Mouse (Mus musculus) cerebellum, postnatal 10 days (tissue): ENCODE data around the gene B4galt7.
"Not testable (repeated sequence)": the region's sequence is repeated elsewhere in the genome, so short reads cannot be mapped to it uniquely, and the experiment has no call there.

Experiments used
- DNase-seq, 2 experiments: peaks; one replicate each; pipeline ENCODE4 v3.0.0; 2021; ENCODE audit warnings: mixed read lengths in 2 of 2

Gene B4galt7

GRCm38 (mm10) chr13:55600657-55601056 lies 961 bp downstream of the B4galt7 start:
- no peak for DNase-seq

- peak; percentile 94 to 97 for DNase-seq
Observed at GRCm38 (mm10) chr13:55601611-55602010, 1.9 kb downstream of the B4galt7 start.

- DNase-seq = no peak
Observed at GRCm38 (mm10) chr13:55604606-55605005, 4.9 kb downstream of the B4galt7 start.

GRCm38 (mm10) chr13:55606899-55607623 lies 7.4 kb downstream of the B4galt7 start:
- DNase-seq = no peak

GRCm38 (mm10) chr13:55607624-55608006 lies 7.9 kb downstream of the B4galt7 start:
- no peak for DNase-seq

- DNase-seq = no peak
Observed at GRCm38 (mm10) chr13:55611996-55612395, 12.3 kb downstream of the B4galt7 start.

- no peak for DNase-seq
Observed at GRCm38 (mm10) chr13:55613471-55613870, 13.8 kb downstream of the B4galt7 start.

GRCm38 (mm10) chr13:55619328-55619727 lies 19.6 kb downstream of the B4galt7 start:
- no peak for DNase-seq

GRCm38 (mm10) chr13:55620275-55620674 lies 20.6 kb downstream of the B4galt7 start:
- DNase-seq = no peak

- DNase-seq = not testable (repeated sequence)
Observed at GRCm38 (mm10) chr13:55622156-55622648, 22.5 kb downstream of the B4galt7 start.

- DNase-seq = peak; percentile 90 to 93
Observed at GRCm38 (mm10) chr13:55622649-55623541, 23.2 kb downstream of the B4galt7 start, which contains the start of gene Caml. Gene Caml, plus strand, starts transcription at chr13:55623005.

GRCm38 (mm10) chr13:55634639-55635127 lies 35.0 kb downstream of the B4galt7 start, which contains the start of gene Ddx46:
Gene Ddx46, plus strand, starts transcription at chr13:55635027.
- DNase-seq = peak; percentile 96 to 97

GRCm38 (mm10) chr13:55635146-55635571 lies 35.5 kb downstream of the B4galt7 start:
- DNase-seq = no peak

- no peak for DNase-seq
Observed at GRCm38 (mm10) chr13:55636185-55636983, 36.7 kb downstream of the B4galt7 start.

- peak; percentile 83 to 88 for DNase-seq
Observed at GRCm38 (mm10) chr13:55640480-55640879, 40.8 kb downstream of the B4galt7 start.

- DNase-seq = peak; percentile 20
Observed at GRCm38 (mm10) chr13:55644525-55644924, 44.8 kb downstream of the B4galt7 start.

- no peak for DNase-seq
Observed at GRCm38 (mm10) chr13:55650098-55650497, 50.4 kb downstream of the B4galt7 start.

- no peak for DNase-seq
Observed at GRCm38 (mm10) chr13:55650980-55651379, 51.3 kb downstream of the B4galt7 start.
